Mouse (Mus musculus): ENCODE measurements around the gene Fbxl17. TPM values are rescaled to one million over a fixed set of nuclear protein-coding genes. Genes with fewer than 3 reads are reported as not detected.

The Fbxl17 gene
- polyA plus RNA-seq, 1 experiment: 11.8 TPM

DNA sequence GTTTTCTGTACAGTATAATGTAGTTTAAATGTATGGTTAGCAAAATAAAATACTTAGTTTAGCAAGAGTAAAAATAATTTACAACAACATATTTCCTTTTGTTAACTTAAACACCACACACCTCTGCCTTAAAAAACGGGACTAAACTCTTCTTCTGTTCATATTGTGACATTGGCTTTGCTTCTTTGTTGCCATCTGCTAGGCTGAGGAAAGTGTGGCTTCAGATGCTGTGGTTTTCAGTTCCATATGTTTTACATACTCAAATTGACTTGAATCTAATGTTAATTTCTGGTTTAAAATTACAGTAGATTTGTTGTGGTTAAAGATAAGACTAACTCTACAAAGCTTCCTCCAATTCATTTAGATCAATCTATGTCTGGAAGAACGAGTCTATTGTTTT, 218.8 kb downstream of the Fbxl17 start:
- no peak for DNase-seq (ENCODE audit: low spot score)

DNA sequence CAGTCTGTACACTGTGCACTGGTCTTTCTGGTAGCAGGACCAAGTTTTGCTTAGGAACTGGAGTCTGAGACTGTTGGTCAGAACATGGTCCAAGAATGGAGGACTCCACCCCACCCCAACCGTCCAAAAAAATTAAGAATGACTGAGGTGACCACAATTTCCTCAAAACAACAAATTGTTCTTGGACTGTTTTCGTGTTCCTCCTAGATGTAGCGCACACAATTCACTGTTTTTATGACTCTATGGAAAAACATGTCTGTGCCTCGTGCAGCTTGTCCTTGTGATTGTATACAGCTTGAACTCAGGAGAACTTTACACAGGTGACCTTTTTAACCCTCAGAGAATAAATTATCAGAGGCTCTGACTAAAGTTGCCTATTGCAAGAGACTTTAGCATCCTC, 220.7 kb downstream of the Fbxl17 start:
- no peak for DNase-seq (ENCODE audit: low spot score)

DNA sequence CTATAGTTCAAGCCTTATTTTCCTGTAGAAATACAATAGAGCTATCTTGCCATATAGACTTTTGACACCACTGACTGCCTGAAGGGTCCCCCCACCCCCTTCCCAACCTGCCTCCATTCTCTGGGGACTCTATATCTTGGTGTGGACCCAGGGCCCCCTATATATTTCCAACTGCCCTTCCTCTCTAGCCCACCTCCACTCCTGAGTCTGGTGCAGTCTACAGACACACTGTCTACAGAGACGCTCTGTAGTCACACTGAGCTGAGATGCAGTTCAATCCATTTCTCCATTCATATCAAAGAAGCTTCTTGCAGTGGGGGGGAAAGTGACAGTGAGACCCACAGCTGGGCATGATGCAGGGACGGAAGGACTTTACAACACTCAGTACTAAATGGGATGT, 226.5 kb downstream of the Fbxl17 start:
- DNase-seq (ENCODE audit: low spot score): no peak

DNA sequence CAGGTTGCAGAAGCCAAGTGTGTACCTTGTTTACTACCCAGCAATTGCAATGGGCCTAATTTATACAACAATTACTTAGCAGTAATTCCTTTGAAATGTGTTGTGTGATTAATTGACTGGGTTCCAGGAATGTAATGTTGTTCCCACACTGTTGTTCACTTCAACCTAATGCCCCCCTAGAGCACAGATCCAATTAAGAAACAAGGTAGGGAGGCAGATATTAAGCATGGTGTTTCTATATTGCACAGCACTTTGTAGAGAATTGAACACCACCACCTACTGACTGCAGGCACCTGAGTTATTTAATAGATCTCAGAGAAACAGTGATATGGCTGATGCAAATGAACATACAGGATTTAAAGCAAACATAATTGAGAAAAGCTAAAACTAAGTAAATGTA, 226.9 kb downstream of the Fbxl17 start:
- no peak for DNase-seq (ENCODE audit: low spot score)

DNA sequence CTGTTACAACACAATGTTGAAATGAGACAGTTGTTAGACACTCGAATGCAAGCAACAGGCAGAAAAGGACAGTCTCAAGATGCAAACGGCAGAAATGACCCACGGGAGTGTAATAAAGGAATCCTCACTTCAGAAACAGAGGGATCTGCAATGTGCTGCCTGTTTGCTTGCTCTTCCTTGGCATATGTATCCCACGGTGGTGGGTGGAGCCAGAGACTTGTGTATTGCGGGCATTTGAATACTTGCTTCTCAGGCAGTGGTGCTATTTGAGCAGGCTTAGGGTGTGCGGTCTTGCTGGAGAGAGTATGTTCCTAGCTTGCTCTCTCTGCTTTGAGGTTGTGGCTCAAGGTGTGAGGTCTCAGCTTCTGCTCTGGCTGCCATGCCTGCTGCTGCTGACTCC, 228.8 kb downstream of the Fbxl17 start:
- DNase-seq (ENCODE audit: low spot score): no peak

DNA sequence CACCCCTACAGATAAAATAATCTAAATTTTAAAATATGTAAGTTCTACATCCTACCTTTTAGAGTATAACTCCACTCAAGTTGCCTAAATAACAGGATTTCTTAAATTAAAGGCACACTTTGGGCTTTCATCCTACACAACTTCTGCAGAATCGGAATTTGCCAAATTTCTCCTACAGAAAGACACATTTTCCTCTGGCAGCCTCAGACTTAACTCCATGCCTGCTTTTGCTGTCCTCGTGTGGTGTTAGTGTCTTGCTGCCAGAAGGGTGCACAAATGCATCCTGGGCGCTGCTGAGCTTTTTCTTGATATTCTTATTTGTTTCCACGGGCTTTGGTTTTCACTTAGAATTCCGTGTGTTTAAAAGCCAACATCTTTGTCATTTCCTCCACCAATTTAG, 229.3 kb downstream of the Fbxl17 start:
- no peak for DNase-seq (ENCODE audit: low spot score)

DNA sequence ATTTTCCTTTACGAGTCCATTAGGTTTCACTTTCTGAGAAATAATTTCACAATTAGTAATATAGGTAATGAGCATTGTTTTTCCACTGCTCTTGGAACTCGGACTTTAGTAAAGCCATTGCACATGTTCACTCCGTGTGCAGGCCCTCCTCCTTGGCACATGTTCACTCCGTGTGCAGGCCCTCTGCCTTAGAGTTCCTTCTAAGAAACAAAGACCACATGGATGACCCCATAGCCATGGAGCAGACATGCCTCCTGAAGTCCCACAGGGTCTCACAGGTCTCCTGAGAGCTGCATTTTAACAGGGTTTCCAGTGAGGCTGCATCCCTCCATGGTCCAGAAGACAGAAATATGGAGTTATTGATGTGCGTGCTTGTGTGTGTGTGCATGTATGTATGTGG, 237.1 kb downstream of the Fbxl17 start:
- no peak for DNase-seq (ENCODE audit: low spot score)

DNA sequence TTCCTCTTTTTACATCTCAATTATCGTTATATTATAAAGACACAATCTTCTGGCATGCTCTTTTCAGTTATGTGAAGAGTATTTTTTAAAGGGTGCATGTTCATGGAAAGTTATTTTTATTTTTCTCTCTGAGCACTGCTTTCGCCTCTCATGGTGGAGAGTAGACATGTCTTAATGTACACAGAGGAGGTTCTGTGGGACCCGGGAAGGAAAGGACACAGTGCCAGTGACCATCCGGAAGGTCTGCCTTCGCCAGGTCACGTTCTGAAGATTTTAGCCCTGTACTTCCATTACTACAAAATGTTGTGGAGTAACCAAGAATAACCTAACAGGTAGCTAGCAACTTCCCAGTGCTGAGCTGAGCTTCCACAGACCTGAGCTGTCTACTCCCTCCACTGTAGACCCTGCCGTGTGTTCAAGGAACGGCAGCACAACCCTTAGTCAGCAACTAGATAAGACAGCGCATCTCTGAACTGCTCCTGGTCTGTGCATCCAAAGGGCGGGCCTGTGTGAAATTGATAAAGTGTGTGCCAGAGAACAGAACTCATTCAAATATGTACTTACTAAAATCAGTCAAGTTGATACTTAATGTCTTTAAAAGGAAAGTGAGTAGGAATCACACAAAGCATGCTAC, 238.2 kb downstream of the Fbxl17 start:
- no peak for DNase-seq (ENCODE audit: low spot score)

DNA sequence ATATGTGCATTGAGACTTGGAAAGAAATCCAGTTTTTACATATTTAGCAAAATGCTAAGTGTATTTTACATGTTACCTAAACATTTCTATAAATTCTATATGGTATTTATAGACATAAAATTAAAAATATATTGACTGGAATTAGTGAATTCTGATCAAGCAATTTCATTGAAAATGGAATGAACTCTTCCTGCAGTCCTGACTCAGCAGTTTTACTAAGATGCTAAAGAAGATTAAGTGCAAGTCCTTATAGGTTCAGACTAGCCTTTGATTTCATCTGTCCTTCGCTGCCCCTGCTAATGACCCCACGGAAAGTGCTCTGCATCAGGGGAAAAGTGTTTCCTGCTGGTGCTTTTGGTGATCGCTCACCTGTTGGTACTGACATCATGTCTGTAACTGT, 240.7 kb downstream of the Fbxl17 start:
- DNase-seq (ENCODE audit: low spot score): no peak

DNA sequence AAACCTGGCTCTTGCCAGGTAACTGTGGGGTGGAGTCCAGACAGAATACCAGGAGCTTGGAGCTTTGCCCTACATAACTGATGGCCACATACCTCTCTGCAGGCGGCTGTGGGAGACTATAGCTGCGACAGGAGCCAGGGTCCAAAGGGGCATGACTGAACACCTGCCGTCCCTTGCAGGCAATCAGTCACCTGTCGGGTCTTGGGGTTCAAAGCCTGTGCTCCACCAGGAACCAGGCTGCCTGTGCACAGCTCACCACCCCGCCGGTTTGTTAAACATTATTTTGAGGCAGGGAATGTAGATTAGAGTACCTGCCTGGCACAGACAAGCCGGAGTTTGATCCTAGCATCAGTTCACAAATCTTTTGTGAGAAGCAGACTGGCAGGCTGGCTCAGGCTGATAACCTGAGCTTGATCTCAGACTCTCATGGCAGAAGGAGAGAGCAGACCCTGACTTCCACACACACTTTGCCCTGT, 253.6 kb downstream of the Fbxl17 start:
- no peak for DNase-seq (ENCODE audit: low spot score)

DNA sequence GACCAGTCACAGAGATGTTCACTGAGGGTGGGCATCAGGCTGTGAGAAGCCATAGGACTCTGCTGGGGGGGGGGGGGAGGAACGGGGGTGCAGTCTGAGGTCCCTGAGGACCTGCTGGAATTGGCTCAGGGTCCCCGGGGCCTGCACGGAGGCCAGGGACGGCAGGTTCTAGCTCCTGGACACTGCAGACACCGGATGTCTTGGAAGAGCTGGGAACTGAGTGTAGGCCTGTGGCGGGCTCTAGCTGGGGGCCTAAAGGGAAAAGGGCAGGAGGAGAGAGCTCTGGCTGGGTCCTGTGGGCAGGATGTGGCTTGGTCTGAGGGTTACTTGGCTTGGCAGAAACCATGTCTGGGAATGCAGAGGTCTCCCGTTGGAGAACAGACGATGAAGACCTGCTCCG, 254.3 kb downstream of the Fbxl17 start:
- no peak for DNase-seq (ENCODE audit: low spot score)

DNA sequence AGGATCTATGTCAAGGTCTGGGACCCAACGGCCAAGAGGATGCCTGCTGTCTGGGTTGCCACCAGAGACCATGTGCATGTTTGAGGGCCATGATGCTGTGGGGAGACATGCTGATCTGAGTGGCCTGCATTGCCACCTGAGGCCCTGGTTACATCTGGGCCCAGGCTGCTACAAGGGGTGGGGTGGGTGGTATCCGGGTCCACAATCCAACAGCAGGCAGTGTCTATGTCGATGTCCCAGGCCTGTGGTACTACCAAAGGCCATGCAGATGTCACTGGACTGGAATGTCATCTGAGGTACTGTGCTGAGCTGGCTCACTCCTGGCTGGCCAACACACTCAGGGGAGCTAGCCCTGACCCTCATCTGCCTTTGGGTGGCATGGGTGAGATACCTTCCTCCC, 257.1 kb downstream of the Fbxl17 start:
- DNase-seq (ENCODE audit: low spot score): no peak

DNA sequence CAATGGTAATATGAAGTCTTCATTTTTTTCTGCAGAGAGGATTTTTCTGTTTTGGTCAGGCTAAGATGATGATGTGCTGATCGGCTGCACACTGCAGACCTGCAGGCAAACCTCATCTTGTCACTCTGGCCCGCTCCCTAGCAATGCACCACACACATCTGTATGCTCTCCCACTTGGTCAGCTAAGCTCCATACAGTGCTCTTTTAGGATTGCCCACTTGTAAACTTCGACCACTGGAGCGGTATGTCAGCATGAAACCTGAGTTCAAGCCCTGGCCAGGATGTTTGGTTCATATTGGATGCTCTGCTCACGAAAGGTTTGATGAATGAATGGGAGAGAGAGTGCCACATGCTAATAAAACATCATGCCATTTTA, 259.1 kb downstream of the Fbxl17 start:
- no peak for DNase-seq (ENCODE audit: low spot score)

DNA sequence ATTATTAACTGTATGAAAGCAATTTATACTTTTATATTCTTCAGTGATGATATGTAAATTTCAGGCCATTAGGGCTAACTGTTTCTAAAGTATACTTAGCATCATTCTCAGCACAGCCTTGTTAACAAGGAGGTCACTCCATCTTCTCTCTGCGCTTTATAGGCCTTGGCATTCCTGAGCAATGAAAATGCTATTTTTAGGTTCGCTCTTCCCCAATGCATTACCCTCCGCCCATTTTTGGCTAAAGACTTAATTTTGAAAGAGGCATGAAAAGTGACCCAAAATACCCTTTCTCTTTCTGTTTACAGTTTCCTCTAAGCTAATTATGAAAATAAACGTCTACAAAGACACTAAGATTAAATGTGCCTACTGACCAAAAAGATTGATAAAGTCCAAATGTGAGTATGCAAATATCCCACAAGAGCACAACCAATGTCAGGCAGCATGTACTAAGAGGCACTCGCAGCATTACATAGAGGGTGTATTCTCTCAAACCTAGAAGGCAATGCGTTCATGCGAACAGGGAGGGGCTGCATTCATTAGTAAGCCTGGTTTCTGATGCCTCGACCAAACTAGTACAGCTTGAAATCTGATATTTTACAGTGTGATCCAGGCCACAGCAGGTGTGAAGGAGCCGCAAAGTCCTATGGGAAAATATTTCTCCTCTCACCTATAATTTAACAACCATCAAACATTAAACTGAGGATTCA, 259.6 kb downstream of the Fbxl17 start:
- DNase-seq (ENCODE audit: low spot score): no peak

DNA sequence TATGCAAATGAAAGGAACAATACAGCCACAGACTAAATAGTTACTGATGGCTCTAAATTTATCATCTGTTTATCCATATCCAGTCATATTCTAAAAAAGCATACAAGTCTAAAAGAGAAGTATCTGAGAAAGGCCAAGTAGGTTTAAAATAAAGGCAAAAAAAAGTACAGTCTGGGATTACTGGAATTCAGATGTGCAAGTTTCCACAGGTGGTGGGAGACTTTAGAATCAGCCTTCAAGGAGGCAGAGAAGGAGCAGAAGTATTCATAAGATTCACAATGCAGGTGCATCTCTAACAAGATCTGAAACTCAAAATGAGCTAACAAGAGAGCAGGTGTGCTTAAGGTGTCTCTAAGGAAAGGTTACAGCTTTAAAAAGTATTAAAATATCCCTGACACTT, 263.0 kb downstream of the Fbxl17 start:
- no peak for DNase-seq (ENCODE audit: low spot score)

DNA sequence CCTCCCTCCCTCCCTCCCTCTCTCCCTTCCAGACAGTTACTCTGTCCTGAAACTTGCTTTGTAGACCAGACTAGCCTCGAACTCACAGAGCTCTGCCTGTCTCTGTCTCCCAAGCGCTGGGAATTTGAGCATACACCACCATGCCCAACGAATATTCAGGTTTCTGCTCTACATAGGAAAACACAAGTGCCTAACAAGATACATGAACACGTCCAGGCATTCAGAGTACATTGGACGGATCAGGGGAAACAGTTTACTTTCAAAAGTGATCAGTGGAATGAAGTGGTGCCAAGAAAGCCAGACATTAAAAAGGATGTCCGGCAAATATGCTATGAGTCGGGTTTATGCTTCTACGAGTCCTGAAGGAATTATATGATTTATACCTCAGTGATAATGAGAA, 263.6 kb downstream of the Fbxl17 start:
- DNase-seq (ENCODE audit: low spot score): no peak

DNA sequence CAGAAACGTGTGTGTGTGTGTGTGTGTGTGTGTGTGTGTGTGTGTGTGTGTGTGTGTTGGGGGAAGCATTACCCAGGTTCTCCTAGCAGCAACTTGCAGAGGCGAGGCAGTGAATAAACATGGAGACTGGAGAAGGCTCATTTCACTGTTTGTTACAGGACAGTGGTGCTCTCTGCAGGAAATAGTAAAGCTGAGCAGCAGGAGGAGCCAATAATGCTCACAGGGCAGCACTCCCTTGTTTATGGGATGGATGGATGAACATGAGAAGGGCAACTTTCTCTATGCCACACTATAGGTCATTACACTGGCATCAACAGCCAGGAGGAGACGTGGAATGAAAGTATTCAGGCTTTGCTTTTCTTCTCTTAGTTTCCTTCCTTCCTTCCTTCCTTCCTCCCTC, 264.0 kb downstream of the Fbxl17 start:
- no peak for DNase-seq (ENCODE audit: low spot score)

DNA sequence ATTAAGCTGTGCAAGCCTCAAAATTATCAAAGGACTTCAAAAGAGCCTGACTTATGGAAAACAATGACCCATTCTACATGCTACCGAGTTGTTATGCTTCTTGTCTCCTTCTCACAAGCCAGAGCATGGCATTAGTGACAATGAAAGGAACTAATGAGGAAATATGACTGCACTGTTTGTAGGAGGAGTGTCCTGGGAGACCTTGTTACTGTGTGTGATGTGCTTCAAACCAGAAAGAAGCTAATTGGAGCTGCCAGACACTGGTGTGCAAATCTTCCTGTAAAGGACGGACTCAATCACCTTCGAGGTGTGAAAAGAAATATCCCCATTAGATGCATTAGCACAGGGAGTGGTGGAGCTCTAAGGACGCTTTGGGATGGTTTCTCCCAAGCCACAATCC, 270.7 kb downstream of the Fbxl17 start:
- no peak for DNase-seq (ENCODE audit: low spot score)

DNA sequence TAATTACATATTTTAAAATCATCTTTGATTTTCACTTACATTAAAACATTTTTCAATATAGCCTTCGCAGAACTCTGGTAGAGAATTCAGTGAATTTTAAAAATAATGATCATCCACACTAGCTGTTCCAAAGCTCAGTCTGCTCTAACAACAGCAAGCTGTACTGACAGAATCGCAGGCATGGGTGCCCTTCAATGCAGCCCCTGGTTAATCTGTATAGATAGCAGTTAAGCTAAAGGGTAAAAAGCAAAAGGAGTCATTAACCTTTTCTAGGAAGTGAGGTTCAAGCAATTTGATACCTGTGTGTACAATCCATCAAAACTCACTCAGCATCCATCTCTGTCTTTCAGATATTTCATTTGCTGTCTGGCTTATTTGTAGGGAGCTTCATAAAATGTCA, 273.4 kb downstream of the Fbxl17 start:
- DNase-seq (ENCODE audit: low spot score): no peak

DNA sequence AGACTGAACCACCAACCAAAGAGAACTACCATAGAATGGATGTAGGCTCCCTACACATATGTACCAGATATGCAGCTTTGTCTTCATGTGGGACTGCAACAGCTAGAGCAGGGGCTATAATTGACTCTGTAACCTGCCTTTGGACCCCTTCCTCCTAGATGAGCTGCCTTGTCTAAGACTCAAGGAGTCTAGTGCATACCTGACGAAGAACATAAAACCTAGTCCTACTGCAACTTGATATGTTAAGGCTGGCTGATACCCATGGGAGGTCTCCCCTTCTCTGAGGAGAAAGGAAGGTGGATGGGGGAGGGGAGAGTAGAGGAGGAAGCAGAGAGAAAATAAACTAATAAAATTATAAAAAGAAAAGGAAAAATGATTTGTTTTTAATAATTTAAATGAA, 273.9 kb downstream of the Fbxl17 start:
- DNase-seq (ENCODE audit: low spot score): no peak

DNA sequence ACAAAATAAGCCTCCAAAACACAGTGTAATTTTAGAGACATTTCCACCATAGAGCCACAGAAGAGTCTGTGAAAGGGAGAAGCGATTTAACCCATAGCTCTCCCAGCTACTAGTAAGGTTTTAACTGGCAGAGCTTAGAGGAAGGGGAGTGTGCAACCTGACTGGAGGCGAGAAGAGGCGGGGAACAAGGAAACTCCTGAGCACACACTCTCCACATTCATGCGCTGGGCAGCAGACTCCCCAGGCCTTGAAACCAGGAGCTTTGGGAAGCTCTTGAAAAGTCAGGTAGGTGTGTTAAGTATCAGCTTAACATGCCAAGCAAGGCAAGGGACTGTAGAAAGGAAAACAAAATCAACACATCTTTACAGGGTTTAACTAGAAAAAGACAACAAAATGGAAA, 276.1 kb downstream of the Fbxl17 start:
- DNase-seq (ENCODE audit: low spot score): no peak

DNA sequence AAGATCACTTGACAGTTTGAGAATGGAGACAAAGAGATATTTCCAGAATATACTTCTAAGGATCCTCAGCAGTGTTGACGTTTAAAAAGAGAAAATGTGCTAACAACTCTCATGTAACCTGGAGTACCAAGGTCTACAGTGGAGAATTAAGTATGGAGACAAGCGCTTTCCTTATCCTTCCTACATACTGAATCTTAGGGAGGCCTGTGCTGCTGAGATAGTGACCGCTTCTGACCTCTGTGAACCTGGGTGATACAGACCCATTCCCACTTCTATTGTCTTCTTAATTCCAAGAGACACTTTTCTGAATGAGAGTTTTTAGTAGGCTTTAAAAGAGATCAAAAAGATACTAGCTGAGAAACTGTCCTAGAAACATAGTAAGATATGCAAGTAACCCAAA, 278.2 kb downstream of the Fbxl17 start:
- DNase-seq (ENCODE audit: low spot score): no peak

DNA sequence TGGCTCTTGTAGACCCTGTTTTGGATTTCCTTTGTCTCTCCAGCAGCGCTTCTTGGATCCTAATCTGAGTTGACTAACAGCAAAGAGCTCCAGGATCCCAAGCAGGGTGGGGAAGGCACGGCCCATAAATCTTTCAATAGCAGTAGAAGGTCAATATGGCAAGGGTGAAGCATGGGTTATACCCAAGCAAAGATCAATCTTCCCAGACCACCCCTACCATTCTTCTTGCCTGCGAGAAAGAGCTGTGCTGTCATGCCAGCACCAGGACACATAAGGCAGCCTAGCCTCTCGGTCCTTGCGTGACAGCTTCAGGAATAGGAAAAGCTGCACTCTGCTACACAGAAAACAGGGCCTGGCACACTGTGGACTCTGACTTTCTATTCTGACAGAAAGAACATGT, 279.0 kb downstream of the Fbxl17 start:
- no peak for DNase-seq (ENCODE audit: low spot score)

DNA sequence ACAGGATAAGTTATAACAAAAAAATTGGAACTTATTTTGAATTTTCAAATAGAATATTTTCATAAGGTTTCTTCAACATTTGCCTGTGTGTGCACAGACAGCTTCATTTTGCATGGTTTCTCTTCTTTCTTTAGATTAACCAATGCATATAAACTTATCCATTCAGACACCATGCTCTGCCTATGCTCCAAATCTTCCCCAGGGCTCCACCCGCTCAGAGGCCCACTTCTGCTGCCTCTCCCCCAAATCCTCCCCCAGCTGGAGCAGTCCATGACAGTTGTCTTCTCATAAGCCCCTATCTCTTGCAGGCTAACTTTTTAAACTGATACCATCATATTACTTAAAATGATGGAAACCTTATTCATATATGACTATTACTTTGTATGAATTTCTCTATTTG, 282.8 kb downstream of the Fbxl17 start:
- DNase-seq (ENCODE audit: low spot score): no peak

Data from urinary bladder, adult 2 months (tissue).